In genomic region chr10:105380584-105380983, GRCm38 (mm10) we compare ENCODE assay signal across 13 mouse cellular contexts.
DNase-seq lines count a peak whose midpoint lies in the region; ATAC-seq lines count a peak whose summit lies in the region.
"Had no signal": no experiment of that assay in that cellular context is flagged by ENCODE, and none has a peak within 500 bp of the region (broad histone marks: within the 10 kb centered on the region; RNA-seq: fewer than 3 reads in every experiment).

No protein-coding gene starts in this region.

- peak; percentile 87 for DNase-seq in Muller cell, postnatal 12 days (ENCODE audit: inconsistent ontology term)
- DNase-seq in embryo, embryonic 9.5 days (ENCODE audit: extremely low spot score): peak; percentile 6
- DNase-seq in left cerebral cortex, postnatal 25 days (ENCODE audit: low spot score in 2 of 2): no peak
- no peak for DNase-seq in heart, postnatal 14 days
- no peak for DNase-seq in frontal cortex, postnatal 14 days (ENCODE audit: low spot score in 2 of 2)
- no peak for DNase-seq in thymus, postnatal 10 days (ENCODE audit: low spot score in 2 of 2)
- DNase-seq: cerebellum, adult 18-20 months; gastrocnemius, postnatal 36 days; kidney, postnatal 25 days; liver, postnatal 0 days; thymus, postnatal 25 days had no signal

- H3K27ac ChIP-seq in hindbrain, embryonic 12.5 days: no peak overlapping the region
- H3K27ac ChIP-seq in midbrain, embryonic 15.5 days: no peak overlapping the region

- H3K36me3 ChIP-seq in hindbrain, embryonic 12.5 days: no peaks in the 10 kb centered on the region
- no peaks in the 10 kb centered on the region for H3K36me3 ChIP-seq in midbrain, embryonic 15.5 days (replicated peaks)

- no peak overlapping the region for H3K4me2 ChIP-seq in hindbrain, embryonic 12.5 days (replicated peaks)
- H3K4me2 ChIP-seq in midbrain, embryonic 15.5 days: no peak overlapping the region

- H3K9me3 ChIP-seq in hindbrain, embryonic 12.5 days (replicated peaks): no peaks in the 10 kb centered on the region
- no peaks in the 10 kb centered on the region for H3K9me3 ChIP-seq in midbrain, embryonic 15.5 days

- H3K9ac ChIP-seq in hindbrain, embryonic 12.5 days: no peak overlapping the region
- H3K9ac ChIP-seq in midbrain, embryonic 15.5 days: no peak overlapping the region
- H3K9ac ChIP-seq: liver, postnatal 0 days had no signal

- ATAC-seq in hindbrain, embryonic 12.5 days (ENCODE audit: low FRiP score): peak; percentile 89
- ATAC-seq in midbrain, embryonic 15.5 days (replicated peaks): peak; percentile 71
- ATAC-seq: liver, postnatal 0 days had no signal

- intact Hi-C loops in left cerebral cortex, postnatal 25 days (cut with DNase I): no loop called here
- intact Hi-C loops in heart, postnatal 14 days (cut with DNase I): no loop called here

- peaks cover 8% of the 10 kb centered on the region for H3K4me1 ChIP-seq in hindbrain, embryonic 12.5 days
- H3K4me1 ChIP-seq in midbrain, embryonic 15.5 days: peaks cover 5% of the 10 kb centered on the region

- H3K4me3 ChIP-seq in hindbrain, embryonic 12.5 days: no peak overlapping the region
- H3K4me3 ChIP-seq in midbrain, embryonic 15.5 days: no peak overlapping the region

- no peaks in the 10 kb centered on the region for H3K27me3 ChIP-seq in hindbrain, embryonic 12.5 days
- no peaks in the 10 kb centered on the region for H3K27me3 ChIP-seq in midbrain, embryonic 15.5 days (replicated peaks)

- 39% methylated on average over 7 of the region's 7 CpGs for WGBS in hindbrain, embryonic 12.5 days
- WGBS in midbrain, embryonic 15.5 days: 23% methylated on average over 7 of the region's 7 CpGs

Comparison
In these comparisons a context has a peak if more than half of its experiments do, and no peak if none do; other contexts are left out.
1. DNase-seq: peak in Muller cell, postnatal 12 days (single experiment) and embryo, embryonic 9.5 days (single experiment); none in left cerebral cortex, postnatal 25 days (0 of 2), heart, postnatal 14 days (0 of 2), frontal cortex, postnatal 14 days (0 of 2) and thymus, postnatal 10 days (0 of 2).